Mouse (Mus musculus): ENCODE results near the gene 4922502D21Rik. TPM values are rescaled to one million over a fixed set of nuclear protein-coding genes. Genes with fewer than 3 reads are reported as not detected.

The 4922502D21Rik gene
- polyA plus RNA-seq, 1 experiment: not detected

DNA sequence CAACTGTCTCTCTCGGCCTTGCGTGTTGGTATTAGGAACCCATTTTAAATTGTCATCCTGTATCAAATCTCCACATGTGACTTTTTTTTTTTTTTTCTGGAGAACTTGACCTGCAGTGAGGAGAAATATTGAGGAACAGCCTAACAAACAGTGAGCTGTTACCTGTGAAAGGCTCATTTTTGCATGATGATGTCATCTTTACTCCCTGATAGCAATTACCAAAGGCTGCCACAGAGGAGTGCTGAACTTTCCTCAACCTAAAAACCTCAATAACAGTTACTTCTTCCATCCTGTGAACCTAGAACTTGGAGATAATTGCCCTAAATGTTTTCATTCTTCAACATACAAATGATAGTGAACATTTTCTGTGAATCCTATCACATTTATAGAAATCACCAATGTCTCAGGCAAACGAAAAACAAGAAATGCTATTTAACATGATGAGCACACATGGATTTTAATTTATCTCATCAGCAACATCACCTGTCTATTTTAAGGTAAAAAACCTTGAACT is 16.9 kb downstream of the 4922502D21Rik start:
- Histone ChIP-seq H3K4me1 (ENCODE audit: control insufficient read depth, insufficient read depth, insufficient read length, low read length) (peaks cover 2% of the 10 kb centered on the region; the same call in 1 of the 2 replicates), H3K36me3 (ENCODE audit: control insufficient read depth, insufficient read depth, low read length) (no peaks in the 10 kb centered on the region), H3K4me3 (ENCODE audit: low read depth, low read length) (no peak overlapping the region), H3K27me3 (ENCODE audit: control insufficient read depth, insufficient read depth, low read length) (no peaks in the 10 kb centered on the region; the same call in 1 of the 2 replicates), H3K27ac (ENCODE audit: insufficient read depth, low read depth, low read length) (no peak overlapping the region)
- no peak for TF ChIP-seq CTCF (IDR thresholded peaks at IDR 0.05; ENCODE audit: extremely low read depth, insufficient read length, insufficient replicate concordance, low read depth, low read length)
- no peak for TF ChIP-seq POLR2A (IDR thresholded peaks at IDR 0.05; ENCODE audit: low read depth, low read length)
- WGBS: 88% methylated on average over 3 of the region's 3 CpGs

DNA sequence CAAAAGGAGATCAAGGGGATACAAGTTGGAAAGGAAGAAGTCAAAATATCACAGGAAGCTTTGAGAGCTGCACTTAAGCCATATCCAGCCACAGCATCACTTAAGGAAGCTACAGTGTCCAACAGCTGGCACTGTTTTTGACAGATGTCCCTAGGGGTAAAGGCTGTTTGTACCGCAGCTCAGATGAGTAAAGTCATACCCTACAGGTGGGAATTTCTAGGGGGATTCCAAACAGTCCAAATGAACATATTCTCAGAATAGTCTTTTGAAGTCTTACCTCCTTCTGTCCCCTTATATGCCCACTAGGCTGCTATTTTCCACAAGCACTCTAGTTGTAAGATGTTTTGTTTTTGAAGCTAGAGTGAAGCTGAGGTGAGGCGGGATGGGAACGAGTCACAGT is 19.1 kb downstream of the 4922502D21Rik start:
- no peak overlapping the region for H3K4me3 ChIP-seq (ENCODE audit: low read depth, low read length)
- peaks cover 2% of the 10 kb centered on the region; the same call in 1 of the 2 replicates for H3K4me1 ChIP-seq (ENCODE audit: control insufficient read depth, insufficient read depth, insufficient read length, low read length)
- no peak overlapping the region for H3K27ac ChIP-seq (ENCODE audit: insufficient read depth, low read depth, low read length)
- H3K36me3 ChIP-seq (ENCODE audit: control insufficient read depth, insufficient read depth, low read length): no peaks in the 10 kb centered on the region
- 70% methylated on average over 3 of the region's 3 CpGs for WGBS
- TF ChIP-seq POLR2A (IDR thresholded peaks at IDR 0.05; ENCODE audit: low read depth, low read length): no peak
- no peak for TF ChIP-seq CTCF (IDR thresholded peaks at IDR 0.05; ENCODE audit: extremely low read depth, insufficient read length, insufficient replicate concordance, low read depth, low read length)
- no peaks in the 10 kb centered on the region; the same call in 1 of the 2 replicates for H3K27me3 ChIP-seq (ENCODE audit: control insufficient read depth, insufficient read depth, low read length)

DNA sequence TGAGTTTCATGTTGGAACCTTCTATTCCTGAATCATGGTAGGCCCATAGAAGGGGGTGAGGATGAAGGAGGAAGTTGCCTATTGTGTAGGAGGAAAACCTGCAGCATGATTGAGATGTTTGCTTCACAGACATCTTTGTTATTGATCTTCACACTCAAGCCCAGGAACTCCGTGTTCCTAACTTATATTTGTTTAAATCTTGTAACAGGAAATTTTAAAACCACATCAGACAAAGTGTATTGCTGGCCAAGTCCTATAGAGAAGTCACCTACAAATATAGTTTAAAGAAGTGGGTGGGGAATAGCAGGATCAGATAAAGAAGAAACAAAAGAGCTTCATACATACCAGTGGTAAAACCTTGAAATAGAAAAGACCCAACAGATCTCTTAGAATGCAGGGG is 27.4 kb downstream of the 4922502D21Rik start:
- Histone ChIP-seq H3K4me1 (ENCODE audit: control insufficient read depth, insufficient read depth, insufficient read length, low read length) (no peaks in the 10 kb centered on the region), H3K4me3 (ENCODE audit: low read depth, low read length) (no peak overlapping the region), H3K27me3 (ENCODE audit: control insufficient read depth, insufficient read depth, low read length) (no peaks in the 10 kb centered on the region), H3K36me3 (ENCODE audit: control insufficient read depth, insufficient read depth, low read length) (no peaks in the 10 kb centered on the region), H3K27ac (ENCODE audit: insufficient read depth, low read depth, low read length) (no peak overlapping the region)
- TF ChIP-seq POLR2A (IDR thresholded peaks at IDR 0.05; ENCODE audit: low read depth, low read length) (no peak), CTCF (IDR thresholded peaks at IDR 0.05; ENCODE audit: extremely low read depth, insufficient read length, insufficient replicate concordance, low read depth, low read length) (no peak)
- 30% methylated on average over 1 of the region's 1 CpGs for WGBS

DNA sequence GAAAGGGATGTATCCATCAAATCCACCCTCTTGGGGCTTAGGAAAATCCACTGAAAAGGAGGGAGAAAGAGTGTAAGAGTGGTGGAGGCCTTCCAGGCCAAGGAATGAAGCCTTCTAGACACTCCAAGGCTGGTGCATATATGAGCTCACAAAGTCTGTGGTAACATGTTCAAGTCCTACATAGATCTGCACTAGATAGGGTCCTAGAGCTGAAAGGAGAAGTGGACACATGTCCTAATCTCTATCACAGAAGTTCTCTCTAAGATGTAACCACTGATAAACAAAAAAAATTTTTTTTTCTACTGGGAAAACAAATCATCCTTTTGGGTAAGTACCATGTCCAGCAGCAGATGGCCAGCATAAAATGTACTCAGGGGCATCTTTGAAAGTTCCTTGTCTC is 42.9 kb downstream of the 4922502D21Rik start:
- H3K27me3 ChIP-seq (ENCODE audit: control insufficient read depth, insufficient read depth, low read length): no peaks in the 10 kb centered on the region
- no peak overlapping the region for H3K27ac ChIP-seq (ENCODE audit: insufficient read depth, low read depth, low read length)
- no peak for TF ChIP-seq POLR2A (IDR thresholded peaks at IDR 0.05; ENCODE audit: low read depth, low read length)
- TF ChIP-seq CTCF (IDR thresholded peaks at IDR 0.05; ENCODE audit: extremely low read depth, insufficient read length, insufficient replicate concordance, low read depth, low read length): no peak
- H3K4me1 ChIP-seq (ENCODE audit: control insufficient read depth, insufficient read depth, insufficient read length, low read length): no peaks in the 10 kb centered on the region
- H3K36me3 ChIP-seq (ENCODE audit: control insufficient read depth, insufficient read depth, low read length): no peaks in the 10 kb centered on the region
- no peak overlapping the region for H3K4me3 ChIP-seq (ENCODE audit: low read depth, low read length)

DNA sequence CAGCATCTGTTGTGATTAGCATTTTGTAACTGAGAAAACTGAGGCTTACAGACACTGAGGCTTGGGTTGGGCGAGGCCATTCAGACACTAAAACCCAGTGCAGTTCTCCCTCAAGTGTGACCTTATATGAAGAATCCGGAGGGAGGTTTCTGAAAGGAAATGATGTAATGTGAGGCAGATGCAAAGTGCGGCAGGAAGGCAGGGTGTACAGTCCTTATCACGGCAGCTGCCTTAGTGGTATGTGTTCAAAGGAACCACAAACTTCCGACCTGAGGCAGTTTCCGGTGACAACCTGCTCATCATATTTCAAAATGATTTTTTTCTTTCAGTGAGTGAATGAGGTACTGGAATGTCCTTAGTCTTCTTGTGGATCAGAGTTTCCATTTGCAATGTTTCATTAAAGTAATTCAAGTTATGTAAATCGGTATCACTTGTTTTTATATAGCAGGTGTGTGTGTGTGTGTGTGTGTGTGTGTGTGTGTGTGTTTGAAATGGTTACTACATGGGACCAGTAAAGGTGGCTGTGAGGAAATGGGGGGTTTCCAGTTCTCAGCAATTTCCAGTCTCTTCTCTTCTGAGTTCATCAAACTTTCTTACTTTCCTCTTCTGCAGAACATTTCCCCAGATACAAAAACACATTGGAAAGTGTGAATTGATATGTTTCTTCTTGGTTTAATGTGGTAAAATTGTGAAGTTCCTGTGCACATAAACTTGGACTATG is 47.1 kb downstream of the 4922502D21Rik start:
- TF ChIP-seq CTCF (IDR thresholded peaks at IDR 0.05; ENCODE audit: extremely low read depth, insufficient read length, insufficient replicate concordance, low read depth, low read length) (no peak), POLR2A (IDR thresholded peaks at IDR 0.05; ENCODE audit: low read depth, low read length) (no peak)

DNA sequence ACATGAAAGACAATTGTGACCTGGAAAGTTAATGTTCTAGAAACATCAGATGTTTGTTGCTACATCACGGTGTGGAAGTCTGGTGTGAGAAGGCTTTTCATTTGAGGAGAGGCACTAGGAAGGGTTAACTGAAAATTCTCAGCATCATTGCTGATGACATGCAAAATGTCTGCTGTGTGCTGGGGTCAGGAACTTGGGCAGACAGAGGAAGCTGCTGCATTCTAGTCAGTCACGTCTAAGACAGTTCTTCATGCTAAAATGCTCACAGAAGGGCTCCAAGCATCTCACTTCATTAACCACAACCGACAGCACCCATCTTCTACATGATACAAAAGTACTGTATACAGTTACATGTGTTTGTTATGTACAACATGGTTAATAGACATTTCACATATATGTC is 48.3 kb downstream of the 4922502D21Rik start:
- Histone ChIP-seq H3K4me1 (ENCODE audit: control insufficient read depth, insufficient read depth, insufficient read length, low read length) (no peaks in the 10 kb centered on the region), H3K27me3 (ENCODE audit: control insufficient read depth, insufficient read depth, low read length) (no peaks in the 10 kb centered on the region), H3K4me3 (ENCODE audit: low read depth, low read length) (no peak overlapping the region), H3K27ac (ENCODE audit: insufficient read depth, low read depth, low read length) (no peak overlapping the region), H3K36me3 (ENCODE audit: control insufficient read depth, insufficient read depth, low read length) (no peaks in the 10 kb centered on the region)
- TF ChIP-seq POLR2A (IDR thresholded peaks at IDR 0.05; ENCODE audit: low read depth, low read length) (no peak), CTCF (IDR thresholded peaks at IDR 0.05; ENCODE audit: extremely low read depth, insufficient read length, insufficient replicate concordance, low read depth, low read length) (no peak)
- 75% methylated on average over 3 of the region's 3 CpGs for WGBS

More for the DNA sequence above, 47.1 kb downstream of the 4922502D21Rik start:
- Histone ChIP-seq H3K27me3 (ENCODE audit: control insufficient read depth, insufficient read depth, low read length) (no peaks in the 10 kb centered on the region), H3K4me3 (ENCODE audit: low read depth, low read length) (no peak overlapping the region), H3K36me3 (ENCODE audit: control insufficient read depth, insufficient read depth, low read length) (no peaks in the 10 kb centered on the region), H3K4me1 (ENCODE audit: control insufficient read depth, insufficient read depth, insufficient read length, low read length) (no peaks in the 10 kb centered on the region), H3K27ac (ENCODE audit: insufficient read depth, low read depth, low read length) (no peak overlapping the region)
- WGBS: 37% methylated on average over 7 of the region's 7 CpGs

DNA sequence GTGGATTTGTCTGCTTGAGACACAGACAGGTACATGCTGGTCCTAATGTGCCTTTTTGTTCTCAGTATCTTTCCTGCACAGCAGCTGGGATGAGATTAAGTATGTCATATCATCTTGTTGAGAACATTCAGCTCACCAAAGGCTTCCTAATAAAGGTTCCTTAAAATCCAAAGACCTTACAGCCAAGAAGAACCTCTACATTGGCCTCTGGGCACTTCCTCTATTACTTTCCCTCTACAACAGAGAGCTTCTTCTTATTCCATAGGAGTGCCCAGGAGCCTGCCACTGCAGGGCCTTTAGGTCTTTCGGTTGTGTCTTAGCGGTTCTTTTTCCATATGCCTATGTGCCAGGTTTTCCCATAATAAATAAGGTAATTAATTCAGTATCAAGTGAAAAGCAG is 55.1 kb downstream of the 4922502D21Rik start:
- no peak overlapping the region for H3K4me3 ChIP-seq (ENCODE audit: low read depth, low read length)
- H3K27ac ChIP-seq (ENCODE audit: insufficient read depth, low read depth, low read length): no peak overlapping the region
- H3K27me3 ChIP-seq (ENCODE audit: control insufficient read depth, insufficient read depth, low read length): no peaks in the 10 kb centered on the region
- TF ChIP-seq CTCF (IDR thresholded peaks at IDR 0.05; ENCODE audit: extremely low read depth, insufficient read length, insufficient replicate concordance, low read depth, low read length) (no peak), POLR2A (IDR thresholded peaks at IDR 0.05; ENCODE audit: low read depth, low read length) (no peak)
- no peaks in the 10 kb centered on the region for H3K4me1 ChIP-seq (ENCODE audit: control insufficient read depth, insufficient read depth, insufficient read length, low read length)
- WGBS: 89% methylated on average over 2 of the region's 2 CpGs
- no peaks in the 10 kb centered on the region for H3K36me3 ChIP-seq (ENCODE audit: control insufficient read depth, insufficient read depth, low read length)
